Mouse (Mus musculus) retina, postnatal 1 day (tissue): ENCODE data around the gene Clec2d.

ENCODE experiments used
- DNase-seq: peaks from one replicate; pipeline ENCODE4 v3.0.0-alpha.2; 2012

Clec2d gene

DNA sequence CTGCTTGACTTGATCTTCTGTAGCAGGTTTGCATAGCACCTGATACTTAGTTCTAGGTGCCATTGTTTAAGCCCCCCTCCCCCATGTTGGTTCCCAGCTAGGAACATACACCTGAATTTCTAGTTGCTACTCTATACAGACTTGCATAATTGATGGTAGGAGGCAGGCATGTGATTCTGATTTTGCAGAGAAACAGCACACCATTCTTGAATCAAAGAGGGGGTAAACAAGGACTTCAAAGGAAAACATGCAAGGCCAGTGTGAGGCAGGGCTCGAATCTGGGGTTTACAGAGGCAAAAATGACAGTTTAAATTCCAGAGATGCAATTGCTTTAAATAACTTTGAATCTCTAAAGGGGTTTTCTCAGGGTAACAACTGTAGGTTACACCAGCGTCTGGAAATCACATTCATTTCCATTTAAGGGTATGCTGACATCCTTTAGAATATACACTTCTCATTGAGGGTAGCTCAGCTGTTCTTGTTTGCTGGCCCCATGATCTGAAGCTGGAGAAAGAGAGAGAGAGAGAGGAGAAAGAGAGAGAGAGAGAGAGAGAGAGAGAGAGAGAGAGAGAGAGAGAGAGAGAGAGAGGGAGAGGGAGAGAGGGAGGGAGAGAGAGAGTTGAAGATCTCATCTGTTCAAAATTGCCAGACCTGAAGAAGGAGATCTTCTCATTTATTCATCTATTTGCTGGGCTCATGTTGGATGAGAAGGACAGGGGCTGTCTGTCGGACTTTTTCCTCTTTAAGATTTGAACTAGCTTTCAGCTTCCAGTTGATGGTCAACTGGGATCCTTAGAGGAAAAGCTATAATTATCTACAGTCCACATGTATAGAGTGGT, 48.7 kb downstream of the Clec2d start:
- no peak for DNase-seq

DNA sequence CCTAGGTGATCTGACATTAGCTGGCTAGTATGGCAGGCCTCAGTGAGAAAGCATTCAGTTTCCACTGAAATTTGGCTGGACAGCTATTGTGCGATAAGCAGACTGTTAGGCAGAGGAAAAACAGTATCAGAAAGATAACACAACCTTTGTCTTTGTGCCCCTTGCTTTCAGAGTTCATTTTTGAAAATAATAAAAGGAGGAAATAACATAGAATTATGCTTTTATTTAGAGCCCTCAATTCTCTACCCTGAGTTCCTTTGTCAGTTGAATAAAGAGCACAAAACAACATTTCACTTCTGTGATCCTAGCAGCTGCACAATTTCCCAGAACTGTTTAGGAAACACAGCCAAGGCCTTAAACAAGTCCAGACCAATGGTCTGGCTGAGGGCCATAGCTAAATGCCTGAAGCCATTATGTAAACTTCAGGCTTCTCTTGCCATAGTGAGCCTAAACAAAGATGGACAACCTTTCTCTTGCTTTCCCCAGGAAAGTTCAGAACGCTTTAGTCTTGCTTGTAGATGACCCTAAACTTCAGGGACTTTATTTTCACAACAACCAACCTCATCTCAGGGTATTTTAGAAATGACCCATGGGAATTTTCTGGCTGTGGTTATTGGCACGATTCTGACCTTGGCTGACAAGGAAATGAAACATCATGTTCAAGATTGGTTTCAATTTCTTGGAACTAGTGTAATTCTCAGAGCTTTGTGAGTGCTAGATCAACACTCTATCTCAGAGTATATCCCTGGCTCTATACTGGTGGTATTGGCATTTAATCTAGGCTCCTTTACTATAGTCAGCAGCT, 49.6 kb downstream of the Clec2d start:
- no peak for DNase-seq

- DNase-seq, result no peak
Observed at GRCm38 (mm10) chr6:129232005-129232841, 51.8 kb downstream of the Clec2d start.

DNA sequence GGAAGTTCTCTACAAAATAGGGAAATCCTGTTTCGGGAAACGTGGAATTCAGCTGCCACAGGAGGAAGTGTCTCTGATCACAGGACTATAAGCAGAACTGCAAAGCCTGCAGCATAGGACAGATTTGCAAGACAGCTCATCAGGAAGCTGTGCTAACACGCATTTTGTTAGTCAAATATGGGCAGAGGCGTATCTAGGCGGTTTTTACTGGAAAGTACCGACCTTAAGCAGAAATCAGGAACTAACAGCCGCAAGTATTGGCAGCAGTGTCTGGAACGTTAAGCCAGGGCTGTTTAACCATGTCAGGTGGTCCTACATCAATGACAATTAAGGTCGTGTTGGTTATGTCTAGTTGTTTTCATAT, 52.4 kb downstream of the Clec2d start:
- no peak for DNase-seq

DNA sequence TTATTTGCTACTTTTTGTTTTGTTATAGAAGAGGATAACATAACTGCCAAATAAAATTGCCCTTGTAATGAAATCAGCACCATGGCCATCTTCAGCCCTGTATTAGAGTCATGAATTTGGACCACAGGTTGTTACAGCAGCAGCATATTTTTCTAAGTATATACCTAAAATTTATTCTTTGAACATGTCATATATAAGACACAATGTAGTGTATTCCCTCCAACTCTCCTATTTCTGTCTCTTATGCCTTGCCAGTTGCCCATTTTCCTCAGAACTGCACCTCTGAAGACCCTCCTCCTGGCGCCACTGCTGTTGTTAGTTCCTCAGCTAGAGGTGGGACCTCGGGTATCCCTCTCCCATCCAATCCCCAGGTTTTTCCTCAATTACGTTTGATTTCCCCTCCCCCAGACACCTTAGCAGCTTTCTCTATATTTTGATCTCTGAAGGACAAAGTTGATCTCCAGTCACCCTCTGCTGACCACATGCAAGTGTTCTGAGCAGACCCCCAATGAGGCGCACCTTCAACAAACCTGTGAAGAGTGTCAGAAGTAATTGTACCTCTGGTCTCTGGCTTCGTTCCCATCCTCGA, 53.0 kb downstream of the Clec2d start:
- DNase-seq, result no peak

- DNase-seq, result no peak
Observed at GRCm38 (mm10) chr6:129233955-129234369, 53.5 kb downstream of the Clec2d start.

GRCm38 (mm10) chr6:129234456-129235360, 54.3 kb downstream of the Clec2d start:
- DNase-seq, result no peak

DNA sequence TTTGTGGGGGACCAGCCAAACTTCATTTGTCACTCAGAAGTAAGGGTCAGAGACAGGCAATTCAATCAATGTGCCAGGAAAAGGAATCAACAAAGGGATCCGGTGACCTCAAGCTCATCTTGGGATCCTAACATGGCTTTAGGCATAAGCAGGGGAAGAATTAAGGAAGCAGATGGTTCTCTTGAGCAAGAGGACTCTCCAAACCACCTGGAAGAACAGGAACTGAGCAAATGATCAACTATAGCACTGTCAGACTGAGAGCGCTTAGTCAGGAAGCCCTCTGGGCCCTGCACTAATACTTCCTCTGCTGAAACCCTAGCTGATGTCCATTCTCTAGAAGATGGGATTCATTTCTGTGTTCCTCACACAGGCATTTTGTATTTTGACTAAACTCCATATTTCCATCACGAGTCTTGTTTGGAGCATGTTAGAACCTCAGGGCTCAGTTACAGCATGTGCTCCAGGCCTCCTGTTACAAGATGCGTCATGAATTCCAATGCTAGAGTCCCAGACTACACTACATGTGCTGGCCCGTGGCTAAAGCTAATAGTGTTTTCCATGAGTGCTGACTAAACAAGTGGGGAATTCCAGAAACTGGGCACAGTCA, 55.5 kb downstream of the Clec2d start:
- no peak for DNase-seq
